Mouse (Mus musculus) small intestine, adult 2 months (tissue): ENCODE results near the gene Gaa.

Experiments
- CTCF ChIP-seq: fragments of 200-500 bp; IDR thresholded peaks from 2 replicates; pipeline ENCODE4 v1.5.1; 2012; ENCODE audit warnings: low read depth, mild to moderate bottlenecking, control low read depth, inconsistent platforms, low read length, moderate library complexity, mixed read lengths; ENCODE audit not compliant: insufficient replicate concordance, insufficient read length; ENCODE audit errors: extremely low read depth
- POLR2A ChIP-seq: fragments of 200-500 bp; IDR thresholded peaks from 2 replicates; pipeline ENCODE4 v1.6.1; 2012; ENCODE audit warnings: low read depth, mild to moderate bottlenecking, control low read depth, inconsistent platforms, low read length, moderate library complexity

DNA sequence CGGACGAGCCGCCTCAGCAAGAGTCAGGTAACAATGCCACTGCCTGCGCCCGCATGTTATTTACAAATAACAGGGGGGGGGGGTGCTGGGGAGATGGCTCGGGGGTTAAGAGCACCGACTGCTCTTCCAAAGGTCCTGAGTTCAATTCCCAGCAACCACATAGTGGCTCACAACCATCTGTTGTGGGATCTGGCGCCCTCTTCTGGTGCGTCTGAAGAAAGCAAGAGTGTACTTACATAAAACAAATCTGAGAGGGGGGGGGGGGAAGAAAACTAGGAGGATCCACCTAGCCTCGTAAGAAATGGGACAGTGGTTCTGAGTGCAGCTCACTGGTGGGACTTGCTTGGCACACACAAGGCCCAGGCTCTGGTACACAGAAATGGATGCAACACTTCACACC lies 32.9 kb upstream of the Gaa start:
- no peak for TF ChIP-seq CTCF
- no peak for TF ChIP-seq POLR2A
